Mouse (Mus musculus) CH12.LX (cell line): ENCODE results near the gene Evx2. TPM values are rescaled to one million over a fixed set of nuclear protein-coding genes. Genes with fewer than 3 reads are reported as not detected.
A peak's percentile ranks its signal among the peaks of the same experiment; 100 is the strongest.

ENCODE experiments used
- DNase-seq: peaks from one replicate; pipeline ENCODE4 v3.0.0-alpha.2; 2013; ENCODE audit errors: extremely low read depth
- H3K27ac ChIP-seq: 2 replicates; pipeline ENCODE4 v1.5.1; 2012; ENCODE audit warnings: low read depth, mild to moderate bottlenecking, control low read depth, moderate library complexity; ENCODE audit not compliant: insufficient read depth
- H3K27me3 ChIP-seq: replicated peaks from 2 replicates; pipeline ENCODE3; 2012; ENCODE audit warnings: inconsistent platforms
- H3K36me3 ChIP-seq, 2 experiments: replicated peaks in 1 of 2; 2 replicates each; pipeline versions ENCODE3 to v1.6.1; 2012; ENCODE audit warnings: inconsistent platforms in 1 of 2, low read length in 1 of 2, mild to moderate bottlenecking in 1 of 2, mixed read lengths in 1 of 2, moderate library complexity in 1 of 2; ENCODE audit not compliant: control insufficient read depth in 1 of 2, insufficient read depth in 1 of 2
- H3K4me1 ChIP-seq, 2 experiments: 2 replicates each; pipeline ENCODE4 v1.6.1; 2012; ENCODE audit warnings: inconsistent platforms in 1 of 2, moderate library complexity in 1 of 2; ENCODE audit not compliant: insufficient read depth in 2 of 2, control insufficient read depth in 1 of 2
- H3K4me2 ChIP-seq: 2 replicates; pipeline ENCODE4 v1.6.1; 2012; ENCODE audit warnings: low read depth, mild to moderate bottlenecking, control low read depth; ENCODE audit not compliant: poor library complexity, insufficient read depth, severe bottlenecking
- H3K4me3 ChIP-seq, 3 experiments: fragments of 150-350 bp in 1 of 3; sonication (generic) in 1 of 3; replicated peaks in 1 of 3; 2 replicates each; pipeline versions ENCODE3 to v1.5.1; 2011 to 2012; ENCODE audit warnings: low read depth in 2 of 3, low read length in 2 of 3, mild to moderate bottlenecking in 2 of 3, moderate library complexity in 2 of 3, control low read depth in 1 of 3, improper control_type of control experiment in 1 of 3, inconsistent platforms in 1 of 3, mixed read lengths in 1 of 3; ENCODE audit not compliant: poor library complexity in 1 of 3
- H3K79me2 ChIP-seq: replicated peaks from 2 replicates; pipeline ENCODE4 v1.6.1; 2012; ENCODE audit warnings: mild to moderate bottlenecking, moderate library complexity; ENCODE audit not compliant: control insufficient read depth, poor library complexity, insufficient read depth, severe bottlenecking; ENCODE audit errors: extremely low read depth
- H3K9ac ChIP-seq: 2 replicates; pipeline ENCODE4 v1.6.1; 2012; ENCODE audit warnings: low read depth, mild to moderate bottlenecking, control low read depth, moderate library complexity; ENCODE audit not compliant: insufficient read depth
- H3K9me3 ChIP-seq: replicated peaks from 2 replicates; pipeline ENCODE3; 2012; ENCODE audit warnings: low read length, inconsistent platforms, mixed read lengths
- BHLHE40 ChIP-seq: IDR thresholded peaks from 2 replicates; pipeline ENCODE4 v1.6.1; 2011; ENCODE audit warnings: mild to moderate bottlenecking, low read depth, low read length, improper control_type of control experiment
- CHD1 ChIP-seq: IDR thresholded peaks from 2 replicates; pipeline ENCODE4 v1.6.1; 2012; ENCODE audit warnings: low read depth, low read length, improper control_type of control experiment, inconsistent platforms
- CHD2 ChIP-seq: IDR thresholded peaks from 2 replicates; pipeline ENCODE4 v1.6.1; 2011; ENCODE audit warnings: low read length, improper control_type of control experiment
- CTCF ChIP-seq, 2 experiments: IDR thresholded peaks in 1 of 2; conservative IDR thresholded peaks in 1 of 2; 2 replicates each; pipeline ENCODE4 v1.5.1; 2011 to 2012; ENCODE audit warnings: low read depth in 2 of 2, low read length in 2 of 2, improper control_type of control experiment in 1 of 2, inconsistent platforms in 1 of 2, mild to moderate bottlenecking in 1 of 2, moderate library complexity in 1 of 2
- E2F4 ChIP-seq: IDR thresholded peaks from 2 replicates; pipeline ENCODE4 v1.6.1; 2011; ENCODE audit warnings: low read depth, low read length, improper control_type of control experiment; ENCODE audit not compliant: insufficient replicate concordance
- ELF1 ChIP-seq: IDR thresholded peaks from 2 replicates; pipeline ENCODE4 v1.6.1; 2014; ENCODE audit warnings: low read depth, mild to moderate bottlenecking, inconsistent platforms, low read length, improper control_type of control experiment
- EP300 ChIP-seq: IDR thresholded peaks from 2 replicates; pipeline ENCODE4 v1.6.1; 2011; ENCODE audit warnings: low read length, improper control_type of control experiment
- ETS1 ChIP-seq: conservative IDR thresholded peaks from 2 replicates; pipeline ENCODE4 v1.6.1; 2012; ENCODE audit warnings: low read depth, mild to moderate bottlenecking, inconsistent platforms, low read length, improper control_type of control experiment, moderate library complexity
- GABPA ChIP-seq: IDR thresholded peaks from 2 replicates; pipeline ENCODE4 v1.6.1; 2012; ENCODE audit warnings: low read depth, low read length, improper control_type of control experiment, inconsistent platforms; ENCODE audit not compliant: insufficient replicate concordance
- HCFC1 ChIP-seq: IDR thresholded peaks from 2 replicates; pipeline ENCODE4 v1.6.1; 2012; ENCODE audit warnings: low read depth, mild to moderate bottlenecking, inconsistent platforms, low read length, improper control_type of control experiment
- IRF4 ChIP-seq: IDR thresholded peaks from 2 replicates; pipeline ENCODE4 v1.6.1; 2014; ENCODE audit warnings: low read depth, mild to moderate bottlenecking, inconsistent platforms, low read length, improper control_type of control experiment
- JUN ChIP-seq: IDR thresholded peaks from 2 replicates; pipeline ENCODE4 v1.6.1; 2011; ENCODE audit warnings: low read depth, mild to moderate bottlenecking, low read length, improper control_type of control experiment, moderate library complexity; ENCODE audit not compliant: insufficient read depth
- JUND ChIP-seq: conservative IDR thresholded peaks from 2 replicates; pipeline ENCODE4 v1.6.1; 2011; ENCODE audit warnings: low read depth, low read length, improper control_type of control experiment
- KAT2A ChIP-seq: IDR thresholded peaks from 2 replicates; pipeline ENCODE4 v1.6.1; 2012; ENCODE audit warnings: low read length, improper control_type of control experiment, inconsistent platforms; ENCODE audit not compliant: insufficient replicate concordance
- MAFK ChIP-seq: IDR thresholded peaks from 2 replicates; pipeline ENCODE4 v1.6.1; 2011; ENCODE audit warnings: low read length, improper control_type of control experiment; ENCODE audit not compliant: insufficient replicate concordance
- MAX ChIP-seq: IDR thresholded peaks from 2 replicates; pipeline ENCODE4 v1.6.1; 2011; ENCODE audit warnings: low read length, improper control_type of control experiment
- MAZ ChIP-seq: IDR thresholded peaks from 2 replicates; pipeline ENCODE4 v1.6.1; 2012; ENCODE audit warnings: low read depth, mild to moderate bottlenecking, inconsistent platforms, low read length, improper control_type of control experiment, moderate library complexity
- MEF2A ChIP-seq: IDR thresholded peaks from 2 replicates; pipeline ENCODE4 v1.6.1; 2014; ENCODE audit warnings: low read depth, mild to moderate bottlenecking, inconsistent platforms, low read length, improper control_type of control experiment, borderline replicate concordance
- MXI1 ChIP-seq: IDR thresholded peaks from 2 replicates; pipeline ENCODE4 v1.6.1; 2011; ENCODE audit warnings: mild to moderate bottlenecking, low read depth, low read length, improper control_type of control experiment
- NELFE ChIP-seq: IDR thresholded peaks from 2 replicates; pipeline ENCODE4 v1.6.1; 2011; ENCODE audit warnings: low read depth, low read length, improper control_type of control experiment
- NRF1 ChIP-seq: IDR thresholded peaks from 2 replicates; pipeline ENCODE4 v1.6.1; 2014; ENCODE audit warnings: low read depth, mild to moderate bottlenecking, inconsistent platforms, low read length, improper control_type of control experiment, moderate library complexity
- PAX5 ChIP-seq: IDR thresholded peaks from 2 replicates; pipeline ENCODE4 v1.6.1; 2012; ENCODE audit warnings: low read length, inconsistent platforms, mixed read lengths
- POLR2A ChIP-seq: IDR thresholded peaks from 2 replicates; pipeline ENCODE4 v1.6.1; 2011; ENCODE audit warnings: low read depth, mild to moderate bottlenecking, improper control_type of control experiment, low read length
- POLR2AphosphoS2 ChIP-seq: IDR thresholded peaks from 2 replicates; pipeline ENCODE4 v1.6.1; 2011; ENCODE audit warnings: low read depth, low read length, improper control_type of control experiment
- RAD21 ChIP-seq: IDR thresholded peaks from 2 replicates; pipeline ENCODE4 v1.6.1; 2011; ENCODE audit warnings: low read depth, mild to moderate bottlenecking, low read length, improper control_type of control experiment, moderate library complexity
- RCOR1 ChIP-seq: conservative IDR thresholded peaks from 2 replicates; pipeline ENCODE4 v1.6.1; 2012; ENCODE audit warnings: low read depth, mild to moderate bottlenecking, inconsistent platforms, low read length, improper control_type of control experiment
- SIN3A ChIP-seq: IDR thresholded peaks from 2 replicates; pipeline ENCODE4 v1.6.1; 2012; ENCODE audit warnings: low read length, improper control_type of control experiment, inconsistent platforms
- SMC3 ChIP-seq: IDR thresholded peaks from 2 replicates; pipeline ENCODE4 v1.6.1; 2011; ENCODE audit warnings: low read depth, low read length, improper control_type of control experiment
- TBP ChIP-seq: conservative IDR thresholded peaks from 2 replicates; pipeline ENCODE4 v1.6.1; 2011; ENCODE audit warnings: low read depth, low read length, improper control_type of control experiment
- TCF12 ChIP-seq: IDR thresholded peaks from 2 replicates; pipeline ENCODE4 v1.6.1; 2014; ENCODE audit warnings: low read depth, mild to moderate bottlenecking, inconsistent platforms, low read length, improper control_type of control experiment
- UBTF ChIP-seq: IDR thresholded peaks from 2 replicates; pipeline ENCODE4 v1.6.1; 2012; ENCODE audit warnings: low read depth, mild to moderate bottlenecking, inconsistent platforms, low read length, improper control_type of control experiment, moderate library complexity
- USF2 ChIP-seq: conservative IDR thresholded peaks from 2 replicates; pipeline ENCODE4 v1.6.1; 2011; ENCODE audit warnings: low read depth, low read length, improper control_type of control experiment
- ZKSCAN1 ChIP-seq: IDR thresholded peaks from 2 replicates; pipeline ENCODE4 v1.6.1; 2012; ENCODE audit warnings: low read depth, inconsistent platforms, low read length, improper control_type of control experiment, borderline replicate concordance
- ZMIZ1 ChIP-seq: IDR thresholded peaks from 2 replicates; pipeline ENCODE4 v1.6.1; 2012; ENCODE audit warnings: low read depth, mild to moderate bottlenecking, inconsistent platforms, low read length, improper control_type of control experiment
- ZNF384 ChIP-seq: IDR thresholded peaks from 2 replicates; pipeline ENCODE4 v1.6.1; 2012; ENCODE audit warnings: low read depth, low read length, improper control_type of control experiment, inconsistent platforms
- dilution Hi-C: fragments of 300-500 bp; cut with MboI; formaldehyde crosslinking; loops from 2 replicates; pipeline ENCODE4 v1.14.3; 2020; ENCODE audit warnings: low sequenced_read_pairs; ENCODE audit not compliant: extremely low pct_unique_long_range_greater_than_20kb, extremely low pct_ligation_motif_present
- in situ Hi-C: fragments of 300-500 bp; cut with MboI; formaldehyde crosslinking; loops from 3 replicates; pipeline ENCODE4 v1.14.3; 2019; ENCODE audit warnings: low sequenced_read_pairs, low pct_ligation_motif_present, low pct_unique_long_range_greater_than_20kb, mixed read lengths
- polyA plus RNA-seq: library from polyadenylated mRNA; unstranded; fragments of >175 nt; gene quantifications from 2 replicates; pipeline ENCODE4 v1.2.1, GENCODE M21; 2012; ENCODE audit warnings: low read depth; ENCODE audit not compliant: insufficient read length
- total RNA-seq, 2 experiments: library from RNA; depleted of rRNA; stranded (reverse); fragments of 300-350 nt in 1 of 2; fragments of >200 nt in 1 of 2; gene quantifications; 2 replicates each; pipeline ENCODE4 v1.2.3; 2012 to 2014

The Evx2 gene
- total and polyA plus RNA-seq, 3 experiments = not detected

- peaks cover 0 to 9% of the 10 kb centered on the region in 2 experiments; a peak in 2 of 4 replicates for H3K4me1 ChIP-seq
- dilution Hi-C loops (no loop called here), in situ Hi-C loops (no loop called here)
- DNase-seq = peak; percentile 46
- peak overlapping the region; percentile 83 for H3K4me2 ChIP-seq
- H3K9me3 ChIP-seq = no peaks in the 10 kb centered on the region
- H3K79me2 ChIP-seq = no peaks in the 10 kb centered on the region
- no peaks in the 10 kb centered on the region for H3K27me3 ChIP-seq
- H3K4me3 ChIP-seq = no peak overlapping the region
- H3K27ac ChIP-seq = no peak overlapping the region
- TF ChIP-seq MEF2A (no peak; the same call in 1 of the 2 replicates), ZNF384 (no peak), HCFC1 (no peak), E2F4 (no peak), USF2 (no peak), POLR2AphosphoS2 (no peak), CHD2 (no peak), JUN (no peak), TCF12 (0 out of 2 replicates have a peak, but pooled peaks have one; percentile 25), NRF1 (no peak), SIN3A (0 out of 2 replicates have a peak, but pooled peaks have one; percentile 24), CTCF (conservative IDR thresholded peaks at IDR 0.05 in 1 of 2, IDR thresholded peaks at IDR 0.05 in 1 of 2; ENCODE audit: low read depth in 2 of 2, low read length in 2 of 2) (no peak), EP300 (peak; percentile 40), MAZ (no peak), IRF4 (peak; percentile 29; the same call in 1 of the 2 replicates), GABPA (no peak), MAFK (no peak), ETS1 (no peak; the same call in 1 of the 2 replicates), ELF1 (peak; percentile 30; the same call in 1 of the 2 replicates), NELFE (no peak), RAD21 (no peak), CHD1 (no peak), PAX5 (no peak), MAX (no peak), JUND (no peak), SMC3 (no peak), BHLHE40 (0 out of 2 replicates have a peak, but pooled peaks have one; percentile 7), ZKSCAN1 (no peak), POLR2A (no peak), ZMIZ1 (no peak), KAT2A (no peak), MXI1 (no peak), TBP (no peak), RCOR1 (no peak), UBTF (no peak)
- H3K36me3 ChIP-seq = no peaks in the 10 kb centered on the region
- H3K9ac ChIP-seq = no peak overlapping the region
Measured at GRCm38 (mm10) chr2:74642431-74642830, 16.9 kb downstream of the Evx2 start.
